Mouse (Mus musculus) thymus, adult 2 months (tissue): Measurements from ENCODE around the gene Tnk1. TPM values are rescaled to one million over a fixed set of nuclear protein-coding genes. Genes with fewer than 3 reads are reported as not detected.

Experiments
- DNase-seq: peaks from one replicate; pipeline ENCODE4 v3.0.0; 2021
- H3K27ac ChIP-seq: fragments of 200-500 bp; 2 replicates; pipeline ENCODE4 v1.5.1; 2012; ENCODE audit warnings: low read length, control low read depth; ENCODE audit not compliant: control insufficient read depth, insufficient read depth
- H3K27me3 ChIP-seq: fragments of 200-500 bp; 2 replicates; pipeline ENCODE4 v1.6.1; 2012; ENCODE audit warnings: mild to moderate bottlenecking, low read length, moderate library complexity, mixed read lengths; ENCODE audit not compliant: control insufficient read depth, insufficient read depth
- H3K36me3 ChIP-seq: fragments of 200-500 bp; 2 replicates; pipeline ENCODE4 v1.6.1; 2012; ENCODE audit warnings: mild to moderate bottlenecking, low read length, moderate library complexity; ENCODE audit not compliant: control insufficient read depth, insufficient read depth
- H3K4me1 ChIP-seq: fragments of 200-500 bp; replicated peaks from 2 replicates; pipeline ENCODE4 v1.6.1; 2012; ENCODE audit warnings: low read length; ENCODE audit not compliant: control insufficient read depth, insufficient read depth
- H3K4me3 ChIP-seq: fragments of 200-500 bp; 2 replicates; pipeline ENCODE4 v1.5.1; 2012; ENCODE audit warnings: mild to moderate bottlenecking, low read length, control low read depth, moderate library complexity; ENCODE audit not compliant: control insufficient read depth, insufficient read depth
- CTCF ChIP-seq: fragments of 200-500 bp; IDR thresholded peaks from 2 replicates; pipeline ENCODE4 v1.5.1; 2012; ENCODE audit warnings: mild to moderate bottlenecking, control low read depth, low read length, moderate library complexity, borderline replicate concordance; ENCODE audit not compliant: control insufficient read depth, poor library complexity, insufficient read depth; ENCODE audit errors: extremely low read depth
- POLR2A ChIP-seq: fragments of 200-500 bp; IDR thresholded peaks from 2 replicates; pipeline ENCODE4 v1.6.1; 2012; ENCODE audit warnings: mild to moderate bottlenecking, low read length, control low read depth, moderate library complexity; ENCODE audit not compliant: control insufficient read depth, poor library complexity, insufficient read depth; ENCODE audit errors: extremely low read depth
- WGBS: fragments of 180-500 bp; shearing (Covaris S2); methylation state at CpG from one replicate; pipeline ENCODE4 v1.1.7; 2018; 5-methylcytosine and 5-hydroxymethylcytosine counted together
- polyA plus RNA-seq: library from polyadenylated mRNA; depleted of rRNA; stranded (reverse); fragments of >200 nt; gene quantifications from 2 replicates; pipeline ENCODE4 v1.2.3, GENCODE M21; 2012

Gene Tnk1
- polyA plus RNA-seq, 1 experiment = 3.1 TPM

GRCm38 (mm10) chr11:69879711-69880110 lies 21.2 kb upstream of the Tnk1 start:
- TF ChIP-seq POLR2A (no peak), CTCF (no peak)
- Histone ChIP-seq H3K4me1 (peaks cover 19% of the 10 kb centered on the region), H3K4me3 (no peak overlapping the region), H3K27ac (no peak overlapping the region), H3K27me3 (no peaks in the 10 kb centered on the region), H3K36me3 (peaks cover 15% of the 10 kb centered on the region)
- 95% methylated on average over 15 of the region's 15 CpGs for WGBS
- DNase-seq = no peak

- WGBS = 93% methylated on average over 6 of the region's 6 CpGs
- H3K4me1 ChIP-seq = peaks cover 19% of the 10 kb centered on the region
- no peak overlapping the region for H3K27ac ChIP-seq
- no peak for DNase-seq
- H3K36me3 ChIP-seq = peaks cover 8% of the 10 kb centered on the region
- no peak for TF ChIP-seq CTCF
- TF ChIP-seq POLR2A = no peak
- no peak overlapping the region for H3K4me3 ChIP-seq
- no peaks in the 10 kb centered on the region for H3K27me3 ChIP-seq
These were observed 20.4 kb upstream of the Tnk1 start for GRCm38 (mm10) chr11:69878952-69879351.

- Histone ChIP-seq H3K4me3 (no peak overlapping the region), H3K36me3 (peaks cover 2% of the 10 kb centered on the region), H3K27me3 (no peaks in the 10 kb centered on the region), H3K4me1 (peaks cover 19% of the 10 kb centered on the region), H3K27ac (no peak overlapping the region)
- 96% methylated on average over 3 of the region's 3 CpGs for WGBS
- TF ChIP-seq POLR2A (no peak), CTCF (no peak)
- DNase-seq = no peak
These were observed 19.9 kb upstream of the Tnk1 start for GRCm38 (mm10) chr11:69878399-69878798.

- DNase-seq = no peak
- 97% methylated on average over 11 of the region's 11 CpGs for WGBS
- Histone ChIP-seq H3K27ac (no peak within 1 kb of the TSS), H3K27me3 (no peaks in the 10 kb centered on the region), H3K4me1 (peaks cover 19% of the 10 kb centered on the region), H3K36me3 (no peaks in the 10 kb centered on the region), H3K4me3 (no peak within 1 kb of the TSS)
- TF ChIP-seq POLR2A (no peak), CTCF (no peak)
These were observed 19.3 kb upstream of the Tnk1 start, which contains the start of gene Tmem95 for GRCm38 (mm10) chr11:69877878-69878277. Gene Tmem95, minus strand, starts transcription at chr11:69878018.

GRCm38 (mm10) chr11:69876867-69877266 lies 18.3 kb upstream of the Tnk1 start:
- peak; percentile 92 for DNase-seq
- no peak overlapping the region for H3K27ac ChIP-seq
- WGBS = 4% methylated on average over 12 of the region's 12 CpGs
- H3K4me1 ChIP-seq = peaks cover 14% of the 10 kb centered on the region
- peak; percentile 91 for TF ChIP-seq CTCF
- TF ChIP-seq POLR2A = no peak
- no peaks in the 10 kb centered on the region for H3K36me3 ChIP-seq
- H3K4me3 ChIP-seq = no peak overlapping the region
- H3K27me3 ChIP-seq = no peaks in the 10 kb centered on the region

- TF ChIP-seq POLR2A (no peak), CTCF (no peak)
- Histone ChIP-seq H3K27ac (no peak overlapping the region), H3K4me1 (peaks cover 7% of the 10 kb centered on the region), H3K27me3 (no peaks in the 10 kb centered on the region), H3K36me3 (no peaks in the 10 kb centered on the region), H3K4me3 (no peak overlapping the region)
- WGBS = 38% methylated on average over 7 of the region's 7 CpGs
- no peak for DNase-seq
These were observed 17.7 kb upstream of the Tnk1 start for GRCm38 (mm10) chr11:69876186-69876585.

GRCm38 (mm10) chr11:69872451-69872850 lies 13.9 kb upstream of the Tnk1 start:
- 84% methylated on average over 4 of the region's 4 CpGs for WGBS
- no peak for TF ChIP-seq CTCF
- TF ChIP-seq POLR2A = no peak
- no peaks in the 10 kb centered on the region for H3K27me3 ChIP-seq
- H3K27ac ChIP-seq = no peak overlapping the region
- no peaks in the 10 kb centered on the region for H3K36me3 ChIP-seq
- DNase-seq = no peak
- H3K4me3 ChIP-seq = no peak overlapping the region
- no peaks in the 10 kb centered on the region for H3K4me1 ChIP-seq
